Mouse (Mus musculus): ENCODE data around the gene Ambra1. TPM values are rescaled to one million over a fixed set of nuclear protein-coding genes. Genes with fewer than 3 reads are reported as not detected.
A peak's percentile ranks its signal among the peaks of the same experiment; 100 is the strongest.

Ambra1 gene
- polyA plus RNA-seq, 1 experiment from 2014 or later = 18.6 TPM

- WGBS = 86% methylated on average over 6 of the region's 6 CpGs
- Histone ChIP-seq H3K4me3 (ENCODE audit: low read depth, low read length) (no peak overlapping the region), H3K4me2 (ENCODE audit: low read depth, severe bottlenecking) (no peak overlapping the region), H3K27ac (replicated peaks; ENCODE audit: low read depth, low read length) (no peak overlapping the region), H3K27me3 (ENCODE audit: control insufficient read depth, insufficient read depth, low read length) (no peaks in the 10 kb centered on the region), H3K9me3 (ENCODE audit: control insufficient read depth, low read length) (no peaks in the 10 kb centered on the region), H3K36me3 (ENCODE audit: control insufficient read depth, insufficient read depth, low read length) (peaks cover 6% of the 10 kb centered on the region), H3K9ac (ENCODE audit: low read length) (no peak overlapping the region), H3K4me1 (ENCODE audit: control insufficient read depth, insufficient read depth, low read length) (peaks cover 23% of the 10 kb centered on the region)
- DNase-seq (ENCODE audit: low spot score) (no peak), ATAC-seq (ENCODE audit: insufficient number of reproducible peaks, low FRiP score, low TSS enrichment, low read depth) (no peak)
These were observed 216.9 kb downstream of the Ambra1 start for GRCm38 (mm10) chr2:91946836-91947235.

DNA sequence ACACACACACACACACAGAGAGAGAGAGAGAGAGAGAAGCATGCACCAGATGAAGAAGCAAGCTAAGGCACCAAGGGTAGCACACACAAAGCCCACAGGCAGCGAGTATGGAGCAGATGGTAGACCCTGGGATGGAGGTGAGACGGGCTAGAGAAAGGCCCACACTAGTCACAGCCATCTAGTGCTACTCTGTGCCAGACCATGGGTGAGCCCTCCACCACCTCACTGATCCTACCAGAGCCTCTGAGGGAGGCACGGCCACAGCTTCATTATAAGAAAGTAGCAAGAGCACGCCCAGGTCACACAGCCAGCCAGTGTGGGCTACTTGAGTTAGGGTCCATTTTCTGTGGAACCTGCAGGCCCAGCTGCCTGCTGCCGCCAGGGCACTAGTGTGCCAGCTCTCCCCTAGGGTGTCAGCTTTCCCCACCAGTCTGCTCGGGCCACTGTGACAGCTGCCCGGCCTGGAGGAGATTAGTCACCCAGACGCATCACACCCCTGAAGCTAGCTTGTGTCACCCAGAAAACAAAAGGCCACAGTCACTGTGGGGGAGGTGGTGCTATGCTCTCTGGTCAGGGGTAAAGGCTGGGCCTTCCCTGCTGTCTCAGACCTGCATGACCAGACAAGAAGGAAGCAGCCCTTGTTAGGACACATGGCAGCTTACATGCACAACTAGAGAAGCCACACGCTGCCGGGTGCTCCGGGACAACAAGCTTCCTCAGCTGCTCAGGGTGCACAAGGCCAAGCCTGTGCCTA is 217.6 kb downstream of the Ambra1 start:
- DNase-seq (ENCODE audit: low spot score) = no peak

DNA sequence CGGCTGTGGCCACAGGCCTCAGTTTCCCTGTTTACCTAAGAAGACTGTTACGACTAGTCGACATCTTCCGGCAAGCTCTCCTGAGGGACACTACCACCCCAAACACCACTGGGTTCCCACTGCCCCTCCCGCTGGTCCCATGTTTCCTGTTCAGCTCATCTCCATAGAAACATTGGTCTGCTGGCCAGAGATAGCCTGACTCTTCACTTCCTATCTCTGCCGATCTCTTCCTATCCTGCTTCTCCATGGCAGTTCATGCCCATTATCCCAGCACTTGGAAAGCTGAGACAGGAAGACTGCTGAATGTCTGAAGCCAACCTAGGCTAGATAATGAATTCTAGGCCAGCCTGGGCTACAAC is 218.2 kb downstream of the Ambra1 start:
- Histone ChIP-seq H3K27me3 (ENCODE audit: control insufficient read depth, insufficient read depth, low read length) (no peaks in the 10 kb centered on the region), H3K4me1 (ENCODE audit: control insufficient read depth, insufficient read depth, low read length) (peaks cover 23% of the 10 kb centered on the region), H3K9me3 (ENCODE audit: control insufficient read depth, low read length) (no peaks in the 10 kb centered on the region), H3K36me3 (ENCODE audit: control insufficient read depth, insufficient read depth, low read length) (peaks cover 6% of the 10 kb centered on the region), H3K4me2 (ENCODE audit: low read depth, severe bottlenecking) (no peak overlapping the region), H3K27ac (replicated peaks; ENCODE audit: low read depth, low read length) (no peak overlapping the region; the same call in 1 of the 2 replicates), H3K9ac (ENCODE audit: low read length) (no peak overlapping the region), H3K4me3 (ENCODE audit: low read depth, low read length) (no peak overlapping the region)
- 75% methylated on average over 6 of the region's 6 CpGs for WGBS
- DNase-seq (ENCODE audit: low spot score) (no peak), ATAC-seq (ENCODE audit: insufficient number of reproducible peaks, low FRiP score, low TSS enrichment, low read depth) (no peak)

More for the DNA sequence above, 217.6 kb downstream of the Ambra1 start:
- Histone ChIP-seq H3K27ac (replicated peaks; ENCODE audit: low read depth, low read length) (peak overlapping the region; percentile 8; the same call in 1 of the 2 replicates), H3K9me3 (ENCODE audit: control insufficient read depth, low read length) (no peaks in the 10 kb centered on the region), H3K27me3 (ENCODE audit: control insufficient read depth, insufficient read depth, low read length) (no peaks in the 10 kb centered on the region), H3K4me3 (ENCODE audit: low read depth, low read length) (no peak overlapping the region), H3K9ac (ENCODE audit: low read length) (no peak overlapping the region; the same call in 1 of the 2 replicates), H3K4me2 (ENCODE audit: low read depth, severe bottlenecking) (no peak overlapping the region), H3K4me1 (ENCODE audit: control insufficient read depth, insufficient read depth, low read length) (peaks cover 23% of the 10 kb centered on the region), H3K36me3 (ENCODE audit: control insufficient read depth, insufficient read depth, low read length) (peaks cover 6% of the 10 kb centered on the region)
- ATAC-seq (ENCODE audit: insufficient number of reproducible peaks, low FRiP score, low TSS enrichment, low read depth) = no peak
- WGBS = 62% methylated on average over 11 of the region's 11 CpGs

GRCm38 (mm10) chr2:91948792-91949241 is 218.9 kb downstream of the Ambra1 start:
- peaks cover 4% of the 10 kb centered on the region for H3K36me3 ChIP-seq (ENCODE audit: control insufficient read depth, insufficient read depth, low read length)
- H3K4me3 ChIP-seq (ENCODE audit: low read depth, low read length) = no peak overlapping the region
- H3K9ac ChIP-seq (ENCODE audit: low read length) = no peak overlapping the region
- no peak for ATAC-seq (ENCODE audit: insufficient number of reproducible peaks, low FRiP score, low TSS enrichment, low read depth)
- H3K27me3 ChIP-seq (ENCODE audit: control insufficient read depth, insufficient read depth, low read length) = no peaks in the 10 kb centered on the region
- H3K4me2 ChIP-seq (ENCODE audit: low read depth, severe bottlenecking) = no peak overlapping the region
- no peak overlapping the region for H3K27ac ChIP-seq (replicated peaks; ENCODE audit: low read depth, low read length)
- no peaks in the 10 kb centered on the region for H3K9me3 ChIP-seq (ENCODE audit: control insufficient read depth, low read length)
- 88% methylated on average over 3 of the region's 3 CpGs for WGBS
- H3K4me1 ChIP-seq (ENCODE audit: control insufficient read depth, insufficient read depth, low read length) = peaks cover 23% of the 10 kb centered on the region
- no peak for DNase-seq (ENCODE audit: low spot score)

- H3K9me3 ChIP-seq (ENCODE audit: control insufficient read depth, low read length) = no peaks in the 10 kb centered on the region
- H3K36me3 ChIP-seq (ENCODE audit: control insufficient read depth, insufficient read depth, low read length) = peaks cover 3% of the 10 kb centered on the region
- 0 out of 2 replicates have a peak overlapping the region, but pooled peaks have one; percentile 2 for H3K27ac ChIP-seq (replicated peaks; ENCODE audit: low read depth, low read length)
- H3K4me3 ChIP-seq (ENCODE audit: low read depth, low read length) = no peak overlapping the region
- peak overlapping the region; percentile 33; the same call in 1 of the 2 replicates for H3K4me2 ChIP-seq (ENCODE audit: low read depth, severe bottlenecking)
- DNase-seq (ENCODE audit: low spot score) (no peak), ATAC-seq (ENCODE audit: insufficient number of reproducible peaks, low FRiP score, low TSS enrichment, low read depth) (no peak; the same call in 1 of the 2 replicates)
- 75% methylated on average over 17 of the region's 17 CpGs for WGBS
- no peaks in the 10 kb centered on the region for H3K27me3 ChIP-seq (ENCODE audit: control insufficient read depth, insufficient read depth, low read length)
- H3K9ac ChIP-seq (ENCODE audit: low read length) = peak overlapping the region; percentile 27; the same call in 1 of the 2 replicates
- peaks cover 18% of the 10 kb centered on the region for H3K4me1 ChIP-seq (ENCODE audit: control insufficient read depth, insufficient read depth, low read length)
These were observed 219.7 kb downstream of the Ambra1 start for GRCm38 (mm10) chr2:91949411-91950274.

DNA sequence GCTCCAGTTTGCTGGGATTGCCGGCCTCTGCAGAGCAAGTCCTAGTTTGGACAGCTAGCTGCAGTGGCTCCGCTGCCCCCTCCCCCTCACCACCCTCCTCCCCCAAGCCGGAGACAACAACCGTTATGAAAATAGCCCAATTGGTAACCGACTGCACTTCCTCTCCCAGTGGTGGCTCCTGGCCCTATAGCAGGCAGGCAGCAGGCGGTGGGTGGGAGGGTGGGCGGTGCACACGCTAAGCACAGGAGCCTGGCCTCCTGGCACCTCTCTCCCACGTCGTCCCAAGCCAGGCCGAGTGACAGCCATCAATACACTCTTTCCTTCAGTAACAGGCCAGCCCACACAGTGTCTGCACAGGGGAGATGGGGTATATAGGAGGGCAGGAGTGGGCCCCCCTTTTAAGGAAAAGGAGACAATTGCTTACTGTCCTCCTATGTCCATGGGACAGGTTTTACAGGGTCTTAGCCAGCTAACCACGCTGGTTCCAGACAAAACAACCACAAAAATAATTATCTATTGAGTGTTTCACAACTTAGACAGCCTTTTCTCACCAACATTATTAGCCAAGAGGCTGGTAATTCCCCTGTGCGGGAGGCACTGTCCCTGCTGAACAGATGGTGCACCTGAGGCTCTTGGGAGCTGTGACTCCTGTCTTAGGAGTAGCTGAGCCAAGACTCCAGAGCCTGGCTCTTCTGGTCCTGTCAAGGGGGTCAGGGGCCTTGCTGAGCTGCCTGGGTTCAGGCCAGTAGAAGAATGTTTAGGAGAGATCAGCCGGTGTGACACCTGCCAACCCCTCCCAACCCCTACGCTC is 220.5 kb downstream of the Ambra1 start:
- Histone ChIP-seq H3K9me3 (ENCODE audit: control insufficient read depth, low read length) (no peaks in the 10 kb centered on the region), H3K27me3 (ENCODE audit: control insufficient read depth, insufficient read depth, low read length) (no peaks in the 10 kb centered on the region), H3K9ac (ENCODE audit: low read length) (peak overlapping the region; percentile 27; the same call in 1 of the 2 replicates), H3K36me3 (ENCODE audit: control insufficient read depth, insufficient read depth, low read length) (peaks cover under 1% of the 10 kb centered on the region; the same call in 1 of the 2 replicates), H3K4me3 (ENCODE audit: low read depth, low read length) (no peak overlapping the region), H3K27ac (replicated peaks; ENCODE audit: low read depth, low read length) (0 out of 2 replicates have a peak overlapping the region, but pooled peaks have one; percentile 2), H3K4me2 (ENCODE audit: low read depth, severe bottlenecking) (peak overlapping the region; percentile 33; the same call in 1 of the 2 replicates), H3K4me1 (ENCODE audit: control insufficient read depth, insufficient read depth, low read length) (peaks cover 18% of the 10 kb centered on the region)
- DNase-seq (ENCODE audit: low spot score) = peak; percentile 54
- ATAC-seq (ENCODE audit: insufficient number of reproducible peaks, low FRiP score, low TSS enrichment, low read depth) = peak; percentile 70
- 14% methylated on average over 15 of the region's 15 CpGs for WGBS

GRCm38 (mm10) chr2:91953825-91954224 is 223.9 kb downstream of the Ambra1 start:
- 20% methylated on average over 5 of the region's 5 CpGs for WGBS
- Histone ChIP-seq H3K27me3 (ENCODE audit: control insufficient read depth, insufficient read depth, low read length) (no peaks in the 10 kb centered on the region), H3K36me3 (ENCODE audit: control insufficient read depth, insufficient read depth, low read length) (no peaks in the 10 kb centered on the region), H3K9ac (ENCODE audit: low read length) (no peak overlapping the region), H3K4me2 (ENCODE audit: low read depth, severe bottlenecking) (no peak overlapping the region), H3K4me3 (ENCODE audit: low read depth, low read length) (no peak overlapping the region), H3K27ac (replicated peaks; ENCODE audit: low read depth, low read length) (no peak overlapping the region; the same call in 1 of the 2 replicates), H3K9me3 (ENCODE audit: control insufficient read depth, low read length) (no peaks in the 10 kb centered on the region), H3K4me1 (ENCODE audit: control insufficient read depth, insufficient read depth, low read length) (peaks cover 12% of the 10 kb centered on the region)
- ATAC-seq (ENCODE audit: insufficient number of reproducible peaks, low FRiP score, low TSS enrichment, low read depth) (no peak), DNase-seq (ENCODE audit: low spot score) (no peak)
